Mouse (Mus musculus) CH12.LX (cell line): ENCODE data around the gene Taco1. TPM values are rescaled to one million over a fixed set of nuclear protein-coding genes. Genes with fewer than 3 reads are reported as not detected.

Experiments used
- DNase-seq: peaks from one replicate; pipeline ENCODE4 v3.0.0-alpha.2; 2013; ENCODE audit errors: extremely low read depth
- H3K27ac ChIP-seq: 2 replicates; pipeline ENCODE4 v1.5.1; 2012; ENCODE audit warnings: low read depth, mild to moderate bottlenecking, control low read depth, moderate library complexity; ENCODE audit not compliant: insufficient read depth
- H3K27me3 ChIP-seq: replicated peaks from 2 replicates; pipeline ENCODE3; 2012; ENCODE audit warnings: inconsistent platforms
- H3K36me3 ChIP-seq, 2 experiments: replicated peaks in 1 of 2; 2 replicates each; pipeline versions ENCODE3 to v1.6.1; 2012; ENCODE audit warnings: inconsistent platforms in 1 of 2, low read length in 1 of 2, mild to moderate bottlenecking in 1 of 2, mixed read lengths in 1 of 2, moderate library complexity in 1 of 2; ENCODE audit not compliant: control insufficient read depth in 1 of 2, insufficient read depth in 1 of 2
- H3K4me1 ChIP-seq, 2 experiments: 2 replicates each; pipeline ENCODE4 v1.6.1; 2012; ENCODE audit warnings: inconsistent platforms in 1 of 2, moderate library complexity in 1 of 2; ENCODE audit not compliant: insufficient read depth in 2 of 2, control insufficient read depth in 1 of 2
- H3K4me2 ChIP-seq: 2 replicates; pipeline ENCODE4 v1.6.1; 2012; ENCODE audit warnings: low read depth, mild to moderate bottlenecking, control low read depth; ENCODE audit not compliant: poor library complexity, insufficient read depth, severe bottlenecking
- H3K4me3 ChIP-seq, 3 experiments: fragments of 150-350 bp in 1 of 3; sonication (generic) in 1 of 3; replicated peaks in 1 of 3; 2 replicates each; pipeline versions ENCODE3 to v1.5.1; 2011 to 2012; ENCODE audit warnings: low read depth in 2 of 3, low read length in 2 of 3, mild to moderate bottlenecking in 2 of 3, moderate library complexity in 2 of 3, control low read depth in 1 of 3, improper control_type of control experiment in 1 of 3, inconsistent platforms in 1 of 3, mixed read lengths in 1 of 3; ENCODE audit not compliant: poor library complexity in 1 of 3
- H3K79me2 ChIP-seq: replicated peaks from 2 replicates; pipeline ENCODE4 v1.6.1; 2012; ENCODE audit warnings: mild to moderate bottlenecking, moderate library complexity; ENCODE audit not compliant: control insufficient read depth, poor library complexity, insufficient read depth, severe bottlenecking; ENCODE audit errors: extremely low read depth
- H3K9ac ChIP-seq: 2 replicates; pipeline ENCODE4 v1.6.1; 2012; ENCODE audit warnings: low read depth, mild to moderate bottlenecking, control low read depth, moderate library complexity; ENCODE audit not compliant: insufficient read depth
- H3K9me3 ChIP-seq: replicated peaks from 2 replicates; pipeline ENCODE3; 2012; ENCODE audit warnings: low read length, inconsistent platforms, mixed read lengths
- BHLHE40 ChIP-seq: IDR thresholded peaks from 2 replicates; pipeline ENCODE4 v1.6.1; 2011; ENCODE audit warnings: mild to moderate bottlenecking, low read depth, low read length, improper control_type of control experiment
- CHD1 ChIP-seq: IDR thresholded peaks from 2 replicates; pipeline ENCODE4 v1.6.1; 2012; ENCODE audit warnings: low read depth, low read length, improper control_type of control experiment, inconsistent platforms
- CHD2 ChIP-seq: IDR thresholded peaks from 2 replicates; pipeline ENCODE4 v1.6.1; 2011; ENCODE audit warnings: low read length, improper control_type of control experiment
- CTCF ChIP-seq, 2 experiments: IDR thresholded peaks in 1 of 2; conservative IDR thresholded peaks in 1 of 2; 2 replicates each; pipeline ENCODE4 v1.5.1; 2011 to 2012; ENCODE audit warnings: low read depth in 2 of 2, low read length in 2 of 2, improper control_type of control experiment in 1 of 2, inconsistent platforms in 1 of 2, mild to moderate bottlenecking in 1 of 2, moderate library complexity in 1 of 2
- E2F4 ChIP-seq: IDR thresholded peaks from 2 replicates; pipeline ENCODE4 v1.6.1; 2011; ENCODE audit warnings: low read depth, low read length, improper control_type of control experiment; ENCODE audit not compliant: insufficient replicate concordance
- ELF1 ChIP-seq: IDR thresholded peaks from 2 replicates; pipeline ENCODE4 v1.6.1; 2014; ENCODE audit warnings: low read depth, mild to moderate bottlenecking, inconsistent platforms, low read length, improper control_type of control experiment
- EP300 ChIP-seq: IDR thresholded peaks from 2 replicates; pipeline ENCODE4 v1.6.1; 2011; ENCODE audit warnings: low read length, improper control_type of control experiment
- GABPA ChIP-seq: IDR thresholded peaks from 2 replicates; pipeline ENCODE4 v1.6.1; 2012; ENCODE audit warnings: low read depth, low read length, improper control_type of control experiment, inconsistent platforms; ENCODE audit not compliant: insufficient replicate concordance
- HCFC1 ChIP-seq: IDR thresholded peaks from 2 replicates; pipeline ENCODE4 v1.6.1; 2012; ENCODE audit warnings: low read depth, mild to moderate bottlenecking, inconsistent platforms, low read length, improper control_type of control experiment
- IRF4 ChIP-seq: IDR thresholded peaks from 2 replicates; pipeline ENCODE4 v1.6.1; 2014; ENCODE audit warnings: low read depth, mild to moderate bottlenecking, inconsistent platforms, low read length, improper control_type of control experiment
- JUND ChIP-seq: conservative IDR thresholded peaks from 2 replicates; pipeline ENCODE4 v1.6.1; 2011; ENCODE audit warnings: low read depth, low read length, improper control_type of control experiment
- KAT2A ChIP-seq: IDR thresholded peaks from 2 replicates; pipeline ENCODE4 v1.6.1; 2012; ENCODE audit warnings: low read length, improper control_type of control experiment, inconsistent platforms; ENCODE audit not compliant: insufficient replicate concordance
- MAX ChIP-seq: IDR thresholded peaks from 2 replicates; pipeline ENCODE4 v1.6.1; 2011; ENCODE audit warnings: low read length, improper control_type of control experiment
- MEF2A ChIP-seq: IDR thresholded peaks from 2 replicates; pipeline ENCODE4 v1.6.1; 2014; ENCODE audit warnings: low read depth, mild to moderate bottlenecking, inconsistent platforms, low read length, improper control_type of control experiment, borderline replicate concordance
- MXI1 ChIP-seq: IDR thresholded peaks from 2 replicates; pipeline ENCODE4 v1.6.1; 2011; ENCODE audit warnings: mild to moderate bottlenecking, low read depth, low read length, improper control_type of control experiment
- MYC ChIP-seq: IDR thresholded peaks from 2 replicates; pipeline ENCODE4 v1.6.1; 2011; ENCODE audit warnings: low read depth, mild to moderate bottlenecking, improper control_type of control experiment, low read length
- PAX5 ChIP-seq: IDR thresholded peaks from 2 replicates; pipeline ENCODE4 v1.6.1; 2012; ENCODE audit warnings: low read length, inconsistent platforms, mixed read lengths
- POLR2AphosphoS2 ChIP-seq: IDR thresholded peaks from 2 replicates; pipeline ENCODE4 v1.6.1; 2011; ENCODE audit warnings: low read depth, low read length, improper control_type of control experiment
- RAD21 ChIP-seq: IDR thresholded peaks from 2 replicates; pipeline ENCODE4 v1.6.1; 2011; ENCODE audit warnings: low read depth, mild to moderate bottlenecking, low read length, improper control_type of control experiment, moderate library complexity
- SIN3A ChIP-seq: IDR thresholded peaks from 2 replicates; pipeline ENCODE4 v1.6.1; 2012; ENCODE audit warnings: low read length, improper control_type of control experiment, inconsistent platforms
- SMC3 ChIP-seq: IDR thresholded peaks from 2 replicates; pipeline ENCODE4 v1.6.1; 2011; ENCODE audit warnings: low read depth, low read length, improper control_type of control experiment
- TBP ChIP-seq: conservative IDR thresholded peaks from 2 replicates; pipeline ENCODE4 v1.6.1; 2011; ENCODE audit warnings: low read depth, low read length, improper control_type of control experiment
- UBTF ChIP-seq: IDR thresholded peaks from 2 replicates; pipeline ENCODE4 v1.6.1; 2012; ENCODE audit warnings: low read depth, mild to moderate bottlenecking, inconsistent platforms, low read length, improper control_type of control experiment, moderate library complexity
- USF1 ChIP-seq: IDR thresholded peaks from 2 replicates; pipeline ENCODE4 v1.6.1; 2014; ENCODE audit warnings: low read depth, mild to moderate bottlenecking, inconsistent platforms, low read length, improper control_type of control experiment
- USF2 ChIP-seq: conservative IDR thresholded peaks from 2 replicates; pipeline ENCODE4 v1.6.1; 2011; ENCODE audit warnings: low read depth, low read length, improper control_type of control experiment
- ZKSCAN1 ChIP-seq: IDR thresholded peaks from 2 replicates; pipeline ENCODE4 v1.6.1; 2012; ENCODE audit warnings: low read depth, inconsistent platforms, low read length, improper control_type of control experiment, borderline replicate concordance
- dilution Hi-C: fragments of 300-500 bp; cut with MboI; formaldehyde crosslinking; loops from 2 replicates; pipeline ENCODE4 v1.14.3; 2020; ENCODE audit warnings: low sequenced_read_pairs; ENCODE audit not compliant: extremely low pct_unique_long_range_greater_than_20kb, extremely low pct_ligation_motif_present
- in situ Hi-C: fragments of 300-500 bp; cut with MboI; formaldehyde crosslinking; loops from 3 replicates; pipeline ENCODE4 v1.14.3; 2019; ENCODE audit warnings: low sequenced_read_pairs, low pct_ligation_motif_present, low pct_unique_long_range_greater_than_20kb, mixed read lengths
- polyA plus RNA-seq: library from polyadenylated mRNA; unstranded; fragments of >175 nt; gene quantifications from 2 replicates; pipeline ENCODE4 v1.2.1, GENCODE M21; 2012; ENCODE audit warnings: low read depth; ENCODE audit not compliant: insufficient read length
- total RNA-seq, 2 experiments: library from RNA; depleted of rRNA; stranded (reverse); fragments of 300-350 nt in 1 of 2; fragments of >200 nt in 1 of 2; gene quantifications; 2 replicates each; pipeline ENCODE4 v1.2.3; 2012 to 2014

Gene Taco1
- total and polyA plus RNA-seq, 3 experiments: 30.8 to 35.8 (median 32.6) TPM

DNA sequence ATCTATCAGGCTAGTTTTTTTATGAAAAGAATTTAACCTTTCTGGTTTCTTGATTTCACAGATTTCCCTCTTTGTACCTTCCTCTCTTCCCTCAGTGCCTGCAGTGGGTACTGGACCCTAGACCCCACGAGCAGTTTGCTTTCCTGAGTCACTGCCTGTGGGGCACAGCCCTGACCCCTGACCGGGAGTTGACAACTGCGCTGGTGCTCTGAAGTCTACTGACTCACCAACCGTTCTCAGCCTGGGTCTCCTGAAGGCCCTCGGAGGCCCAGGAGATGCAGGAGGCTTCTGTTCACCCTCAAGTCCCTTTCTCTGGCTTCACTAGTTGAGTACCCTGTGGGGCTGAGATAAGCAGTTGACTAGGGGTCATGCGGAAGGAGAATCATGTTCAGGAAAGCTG is 10.5 kb upstream of the Taco1 start:
- in situ Hi-C loops: no loop called here
- Histone ChIP-seq H3K4me3 (no peak overlapping the region), H3K4me2 (no peak overlapping the region), H3K9me3 (no peaks in the 10 kb centered on the region), H3K9ac (no peak overlapping the region), H3K4me1 (no peaks in the 10 kb centered on the region), H3K79me2 (no peaks in the 10 kb centered on the region), H3K36me3 (peaks cover 78 to 98% of the 10 kb centered on the region in 2 experiments), H3K27me3 (no peaks in the 10 kb centered on the region), H3K27ac (no peak overlapping the region)
- dilution Hi-C loops: loop anchor here (25.0 kb wide), 1 partner anchor 118 kb away; no protein-coding TSS in a partner anchor
- no peak for DNase-seq
- TF ChIP-seq UBTF (no peak), MEF2A (no peak), ELF1 (no peak), CHD2 (no peak), E2F4 (no peak), CHD1 (no peak), USF1 (no peak), CTCF (conservative IDR thresholded peaks at IDR 0.05 in 1 of 2, IDR thresholded peaks at IDR 0.05 in 1 of 2; ENCODE audit: low read depth in 2 of 2, low read length in 2 of 2) (no peak), MYC (no peak), HCFC1 (no peak), TBP (no peak), EP300 (no peak), BHLHE40 (no peak)

DNA sequence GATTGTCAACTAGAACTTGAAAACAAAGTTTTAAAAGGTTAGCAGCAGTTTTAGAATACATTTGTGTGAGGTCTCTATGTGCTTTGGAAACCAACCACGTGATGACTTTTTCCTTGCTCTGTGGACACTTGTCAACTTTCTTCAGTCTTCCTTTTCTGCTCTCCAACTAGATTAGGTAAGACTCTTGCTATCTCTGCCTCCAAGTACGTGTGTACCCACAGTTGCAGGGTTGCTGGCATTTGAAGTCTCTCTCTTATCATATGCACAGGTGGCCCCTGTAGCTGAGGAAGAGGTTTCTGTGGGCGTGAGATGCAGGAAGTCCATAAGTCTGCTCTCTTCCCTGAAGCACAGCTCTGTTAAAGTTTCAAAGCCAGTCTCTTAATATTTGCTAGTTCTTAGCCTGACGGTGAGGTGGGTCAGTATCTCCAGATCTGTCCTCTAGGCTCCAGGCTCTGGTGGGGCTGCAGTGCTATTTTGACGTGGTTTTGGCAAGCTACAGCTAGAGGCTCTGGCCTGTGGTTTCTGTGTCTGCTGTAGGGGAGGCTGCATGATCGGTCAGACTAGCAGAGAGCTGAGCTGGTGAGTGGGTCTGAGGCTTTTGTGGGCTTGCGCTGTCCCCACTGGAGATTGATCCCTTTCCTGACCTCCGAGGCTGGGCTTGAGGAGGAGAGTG is 8.9 kb upstream of the Taco1 start:
- H3K9ac ChIP-seq: no peak overlapping the region
- TF ChIP-seq PAX5 (no peak), UBTF (no peak), RAD21 (no peak), TBP (no peak), POLR2AphosphoS2 (no peak), GABPA (no peak), E2F4 (no peak), KAT2A (no peak), ZKSCAN1 (no peak), IRF4 (no peak), JUND (no peak), MAX (no peak), ELF1 (no peak), SMC3 (no peak), MEF2A (no peak), SIN3A (no peak), USF2 (no peak), MXI1 (no peak), MYC (no peak)

More for the DNA sequence above, 8.9 kb upstream of the Taco1 start:
- peaks cover 66 to 90% of the 10 kb centered on the region in 2 experiments for H3K36me3 ChIP-seq
- no peak overlapping the region for H3K4me3 ChIP-seq
- H3K27me3 ChIP-seq: no peaks in the 10 kb centered on the region
- H3K27ac ChIP-seq: no peak overlapping the region
- dilution Hi-C loops: loop anchor here (25.0 kb wide), 1 partner anchor 120 kb away; no protein-coding TSS in a partner anchor
- no peak overlapping the region for H3K4me2 ChIP-seq
- no peaks in the 10 kb centered on the region for H3K4me1 ChIP-seq
- in situ Hi-C loops: no loop called here
- no peaks in the 10 kb centered on the region for H3K79me2 ChIP-seq
- H3K9me3 ChIP-seq: no peaks in the 10 kb centered on the region
- no peak for DNase-seq
